Mouse (Mus musculus) stomach, postnatal 0 days (tissue): Measurements from ENCODE around the gene Nfe2l3.

Experiments
- CTCF ChIP-seq: IDR thresholded peaks from 2 replicates; pipeline ENCODE4 v1.5.1; 2016; ENCODE audit warnings: antibody characterized with exemption, low read depth, mild to moderate bottlenecking, moderate library complexity
- EP300 ChIP-seq: optimal IDR thresholded peaks from 2 replicates; pipeline ENCODE3; 2016; ENCODE audit warnings: antibody characterized with exemption

- TF ChIP-seq CTCF: no peak
- no peak for TF ChIP-seq EP300
These were observed 40.5 kb upstream of the Nfe2l3 start for GRCm38 (mm10) chr6:51391816-51392490.
